8 mouse cellular contexts compared by ENCODE assay signal in the genomic region with DNA sequence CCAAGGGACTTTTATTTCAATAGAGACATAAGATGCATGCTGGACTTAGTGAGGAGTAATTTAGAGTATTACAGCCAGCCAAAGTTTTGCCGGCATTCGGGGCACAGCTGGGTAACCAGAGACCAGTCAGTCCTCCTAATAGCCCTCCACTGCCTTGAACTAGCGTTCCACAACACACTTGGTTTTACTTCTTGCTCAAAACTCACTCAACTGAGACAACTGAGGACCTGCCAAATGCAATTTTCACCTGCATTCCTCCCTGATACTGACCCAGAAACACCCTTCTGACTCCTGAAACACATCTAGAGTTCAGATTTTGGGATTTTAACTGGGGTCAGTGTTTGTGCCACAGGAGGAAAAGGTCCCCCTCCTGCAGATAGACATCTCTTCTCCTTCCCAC. TPM values are rescaled to one million over a fixed set of nuclear protein-coding genes. Genes with fewer than 3 reads are reported as not detected.
A peak's percentile ranks its signal among the peaks of the same experiment; 100 is the strongest.
DNase-seq lines count a peak whose midpoint lies in the region; ATAC-seq lines count a peak whose summit lies in the region.

No protein-coding gene starts in this region.

- H3K4me1 ChIP-seq in hindbrain, embryonic 16.5 days (ENCODE audit: control insufficient read depth, insufficient read depth, low read depth, low read length), result peaks cover 4% of the 10 kb centered on the region
- H3K4me1 ChIP-seq in liver, embryonic 15.5 days (replicated peaks), result peaks cover 15% of the 10 kb centered on the region

- peak overlapping the region; percentile 82 for H3K4me3 ChIP-seq in hindbrain, embryonic 16.5 days (ENCODE audit: low read length)
- peak overlapping the region; percentile 58 for H3K4me3 ChIP-seq in liver, embryonic 15.5 days (replicated peaks)

- no peak overlapping the region for H3K27ac ChIP-seq in hindbrain, embryonic 16.5 days (ENCODE audit: low read depth, low read length)
- no peak overlapping the region for H3K27ac ChIP-seq in liver, embryonic 15.5 days (replicated peaks)

- H3K27me3 ChIP-seq in hindbrain, embryonic 16.5 days (replicated peaks; ENCODE audit: control insufficient read depth, insufficient read depth, low read length), result peaks cover 7% of the 10 kb centered on the region
- peaks cover 67% of the 10 kb centered on the region for H3K27me3 ChIP-seq in liver, embryonic 15.5 days

- no peaks in the 10 kb centered on the region for H3K36me3 ChIP-seq in hindbrain, embryonic 16.5 days (ENCODE audit: control insufficient read depth, insufficient read depth, low read length)
- H3K36me3 ChIP-seq in liver, embryonic 15.5 days (replicated peaks), result no peaks in the 10 kb centered on the region

- 54% methylated on average over 3 of the region's 3 CpGs for WGBS in hindbrain, embryonic 16.5 days
- 53% methylated on average over 3 of the region's 3 CpGs for WGBS in liver, embryonic 15.5 days (ENCODE audit: insufficient replicate concordance)

- peak; percentile 37 for DNase-seq in cerebellum, adult 9-10 months
- no peak for DNase-seq in cerebellum, adult 8-10 months
- peak; percentile 73 for DNase-seq in A20 (ENCODE audit: low read depth, low spot score)
- no peak for DNase-seq in layer of hippocampus, adult 9-11 months
- no peak for DNase-seq in frontal cortex, postnatal 36 days (ENCODE audit: low spot score in 2 of 2)
- DNase-seq in gastrocnemius, postnatal 36 days, result no peak

- no peaks in the 10 kb centered on the region for H3K9me3 ChIP-seq in hindbrain, embryonic 16.5 days (ENCODE audit: control insufficient read depth, low read length)
- no peaks in the 10 kb centered on the region for H3K9me3 ChIP-seq in liver, embryonic 15.5 days (replicated peaks)

- no peak overlapping the region; the same call in 1 of the 2 replicates for H3K9ac ChIP-seq in hindbrain, embryonic 16.5 days (ENCODE audit: low read depth, low read length)
- H3K9ac ChIP-seq in liver, embryonic 15.5 days, result no peak overlapping the region

- H3K4me2 ChIP-seq in hindbrain, embryonic 16.5 days (ENCODE audit: low read length), result peak overlapping the region; percentile 95
- H3K4me2 ChIP-seq in liver, embryonic 15.5 days, result peak overlapping the region; percentile 73

- no peak for ATAC-seq in hindbrain, embryonic 16.5 days
- ATAC-seq in liver, embryonic 15.5 days (ENCODE audit: insufficient read depth), result no peak

- intact Hi-C loops in gastrocnemius, postnatal 36 days (cut with DNase I), result no loop called here

RNA-seq across cellular contexts. Expression of gene Faah, which starts 1.3 kb away (rescaled TPM):
- polyA plus RNA-seq in hindbrain, embryonic 16.5 days (2015; fragmentation: Nextera tagmentation; extraction: Ambion mirVana), result 23.8 and 27.5 TPM in 2 replicates
- 10.0 and 12.7 TPM in 2 replicates for polyA plus RNA-seq in liver, embryonic 15.5 days (2015; fragmentation: Nextera tagmentation; extraction: Ambion mirVana)
- under 1 TPM; 0.17 to 0.28 TPM for total RNA-seq in gastrocnemius, postnatal 36 days (2021)

RNA-seq across cellular contexts. Expression of gene Nsun4, which starts 37.3 kb away (rescaled TPM):
- polyA plus RNA-seq in hindbrain, embryonic 16.5 days (2015; fragmentation: Nextera tagmentation; extraction: Ambion mirVana), result 11.9 and 12.1 TPM in 2 replicates
- polyA plus RNA-seq in liver, embryonic 15.5 days (2015; fragmentation: Nextera tagmentation; extraction: Ambion mirVana), result 9.0 and 9.8 TPM in 2 replicates
- total RNA-seq in gastrocnemius, postnatal 36 days (2021), result 10 to 100 TPM; 12.5 to 14.5 TPM

RNA-seq across cellular contexts. Expression of gene Uqcrh, which starts 58.5 kb away (rescaled TPM):
- 427 and 492 TPM in 2 replicates for polyA plus RNA-seq in hindbrain, embryonic 16.5 days (2015; fragmentation: Nextera tagmentation; extraction: Ambion mirVana)
- polyA plus RNA-seq in liver, embryonic 15.5 days (2015; fragmentation: Nextera tagmentation; extraction: Ambion mirVana), result 303 and 305 TPM in 2 replicates
- total RNA-seq in gastrocnemius, postnatal 36 days (2021), result 100 to 1,000 TPM; 843 to 875 TPM

RNA-seq across cellular contexts. Expression of gene Lrrc41, which starts 58.7 kb away (rescaled TPM):
- polyA plus RNA-seq in hindbrain, embryonic 16.5 days (2015; fragmentation: Nextera tagmentation; extraction: Ambion mirVana), result 72.1 and 78.4 TPM in 2 replicates
- polyA plus RNA-seq in liver, embryonic 15.5 days (2015; fragmentation: Nextera tagmentation; extraction: Ambion mirVana), result 25.5 and 27.6 TPM in 2 replicates
- total RNA-seq in gastrocnemius, postnatal 36 days (2021), result 10 to 100 TPM; 17.3 to 19.3 TPM

Comparison
In these comparisons a context has a peak if more than half of its experiments do, and no peak if none do; other contexts are left out.
1. DNase-seq: peak in cerebellum, adult 9-10 months (single experiment) and A20 (single experiment); none in cerebellum, adult 8-10 months (single experiment), layer of hippocampus, adult 9-11 months (single experiment), frontal cortex, postnatal 36 days (0 of 2) and gastrocnemius, postnatal 36 days (0 of 2).